Mouse (Mus musculus): ENCODE results near the gene Golph3.

Gene Golph3

DNA sequence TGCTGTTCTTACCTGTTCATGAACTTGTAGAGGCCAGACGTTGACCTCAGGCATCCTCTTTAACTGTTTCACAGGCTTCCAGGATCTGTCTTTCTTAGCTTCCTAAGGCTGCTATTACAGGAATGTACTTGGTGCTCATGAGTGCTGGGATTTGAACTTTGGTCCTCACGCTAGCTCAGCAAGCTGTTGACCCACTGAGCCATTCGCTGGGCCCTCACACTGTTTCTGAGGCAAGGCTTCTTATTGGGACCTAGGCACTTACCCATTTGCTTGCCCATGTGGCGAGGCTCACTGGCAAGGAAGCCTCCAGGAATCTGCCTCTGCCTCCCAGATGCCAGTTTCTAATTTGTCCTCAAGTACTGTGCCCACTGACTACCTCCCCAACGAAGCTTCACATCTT lies 1.4 kb upstream of the Golph3 start:
- DNase-seq, result no peak

GRCm38 (mm10) chr15:12320441-12321090 lies 684 bp upstream of the Golph3 start:
- no peak for DNase-seq

DNA sequence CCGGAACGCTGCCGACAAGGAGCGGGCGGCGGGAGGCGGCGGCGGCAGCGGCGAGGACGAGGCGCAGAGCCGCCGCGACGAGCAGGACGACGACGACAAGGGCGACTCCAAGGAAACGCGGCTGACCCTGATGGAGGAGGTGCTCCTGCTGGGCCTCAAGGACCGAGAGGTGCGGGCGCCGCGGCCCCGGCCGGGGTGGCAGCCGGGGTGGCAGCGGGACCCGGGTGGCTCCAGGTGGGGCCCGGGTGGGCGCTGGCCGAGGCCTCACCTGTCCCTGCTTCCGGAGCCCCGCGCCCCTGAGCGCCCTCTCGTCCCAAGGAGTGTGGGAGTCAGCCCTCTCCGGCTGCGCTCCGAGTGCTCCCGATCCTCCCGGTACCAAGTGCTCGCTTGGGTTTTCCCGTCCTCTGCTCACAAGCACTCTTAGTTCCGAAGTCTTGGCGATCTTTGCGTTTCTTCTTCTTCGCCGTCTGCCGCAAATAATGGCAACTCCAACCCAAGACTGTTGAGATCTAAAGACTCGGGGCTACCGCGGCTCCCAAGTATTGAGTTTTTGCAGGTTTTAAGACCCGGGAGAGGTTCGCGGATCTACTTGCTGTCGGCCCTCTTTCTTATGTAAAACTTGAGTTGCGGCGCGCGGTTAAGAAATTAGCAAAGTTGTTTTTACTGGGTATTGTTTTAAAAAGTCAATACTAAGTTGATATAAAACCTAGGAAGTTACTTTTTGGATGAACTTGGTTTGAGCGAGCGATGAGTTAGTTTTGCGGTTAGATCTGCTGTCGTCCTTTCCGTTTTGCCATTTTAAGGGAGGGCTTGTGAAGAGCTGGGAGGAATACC lies 755 bp downstream of the Golph3 start, which contains the start of gene 1810049J17Rik:
TSS of gene 1810049J17Rik (minus strand) at position 112 of the 834 bp plus-strand sequence.
- DNase-seq, result no peak

DNA sequence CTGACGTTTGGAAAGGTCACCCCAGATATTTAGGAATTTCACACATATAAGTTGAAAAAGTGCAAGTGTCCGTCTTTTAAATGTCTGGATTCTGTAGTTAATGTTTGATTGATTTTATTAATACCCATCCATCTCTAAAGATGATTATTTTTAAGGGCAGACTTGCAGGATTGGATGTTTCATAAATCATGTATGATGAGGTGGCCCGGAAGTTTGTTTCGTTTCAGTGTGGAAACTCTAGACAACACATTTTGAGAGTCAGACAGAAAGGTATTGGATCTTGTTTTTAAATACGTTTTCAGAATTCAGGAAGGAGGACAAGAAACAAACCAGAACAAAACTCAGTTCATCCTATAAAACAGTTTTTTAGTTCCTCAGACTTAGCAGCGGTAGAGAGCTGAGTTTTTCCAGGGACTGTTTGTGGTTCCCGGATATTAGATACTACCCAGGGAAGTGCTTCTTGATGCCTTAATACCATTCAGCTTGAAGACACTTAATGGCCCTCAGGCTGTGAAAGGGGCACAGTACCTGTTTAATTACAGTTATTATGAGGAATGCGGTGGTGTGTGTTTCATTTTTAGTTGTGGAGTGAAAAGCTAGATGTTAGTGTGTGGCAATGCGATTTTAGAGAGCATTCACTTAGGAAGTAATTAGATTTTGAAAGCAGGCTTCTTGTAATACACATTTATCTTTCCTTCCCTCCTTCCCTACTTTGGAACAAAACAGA lies 1.6 kb downstream of the Golph3 start:
- DNase-seq, result no peak

GRCm38 (mm10) chr15:12324326-12324725 lies 3.1 kb downstream of the Golph3 start:
- no peak for DNase-seq

DNA sequence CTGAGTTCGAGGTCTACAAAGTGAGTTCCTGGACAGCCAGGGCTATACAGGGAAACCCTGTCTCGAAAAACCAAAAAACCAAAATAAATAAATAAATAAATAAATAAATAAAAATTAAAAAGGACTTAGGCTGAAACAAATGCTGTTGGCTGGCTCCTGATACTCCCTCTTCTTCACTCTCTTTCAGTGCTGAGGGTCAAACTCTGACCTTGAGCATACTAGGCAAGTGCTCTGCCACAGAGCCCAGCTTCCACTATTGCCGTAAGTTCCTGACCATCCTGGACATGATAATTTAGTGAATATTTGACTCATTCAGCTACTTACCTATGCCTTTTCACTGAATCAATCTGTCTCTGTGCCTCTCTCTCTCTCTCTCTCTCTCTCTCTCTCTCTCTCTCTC lies 9.1 kb downstream of the Golph3 start:
- no peak for DNase-seq

DNA sequence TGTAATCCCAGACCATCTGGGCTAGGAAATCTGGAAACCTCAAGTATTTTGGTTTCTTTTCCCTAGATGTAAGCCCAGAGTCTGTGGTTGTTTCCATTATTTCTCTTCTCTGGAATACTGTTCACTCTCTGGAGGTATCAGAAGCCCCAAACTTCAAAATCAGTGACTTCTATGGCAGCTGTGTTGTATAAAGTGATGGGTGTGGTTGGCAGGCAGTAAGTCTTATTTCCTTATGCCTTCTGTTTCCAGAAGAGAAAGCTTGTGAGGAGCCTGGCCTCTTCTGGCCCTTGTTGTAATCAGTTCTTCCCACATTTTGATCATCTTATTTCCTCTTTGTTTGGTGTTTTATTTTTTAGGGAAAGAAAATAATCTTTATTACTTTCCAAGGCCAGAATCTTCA lies 9.6 kb downstream of the Golph3 start:
- DNase-seq, result no peak

GRCm38 (mm10) chr15:12331300-12331699 lies 10.1 kb downstream of the Golph3 start:
- no peak for DNase-seq

- no peak for DNase-seq
Observed at GRCm38 (mm10) chr15:12334381-12334780, 13.1 kb downstream of the Golph3 start.

- no peak for DNase-seq
Observed at GRCm38 (mm10) chr15:12337030-12337778, 16.0 kb downstream of the Golph3 start.

GRCm38 (mm10) chr15:12337779-12338137 lies 16.5 kb downstream of the Golph3 start:
- DNase-seq, result no peak

GRCm38 (mm10) chr15:12340536-12341400 lies 19.5 kb downstream of the Golph3 start:
- no peak for DNase-seq

DNA sequence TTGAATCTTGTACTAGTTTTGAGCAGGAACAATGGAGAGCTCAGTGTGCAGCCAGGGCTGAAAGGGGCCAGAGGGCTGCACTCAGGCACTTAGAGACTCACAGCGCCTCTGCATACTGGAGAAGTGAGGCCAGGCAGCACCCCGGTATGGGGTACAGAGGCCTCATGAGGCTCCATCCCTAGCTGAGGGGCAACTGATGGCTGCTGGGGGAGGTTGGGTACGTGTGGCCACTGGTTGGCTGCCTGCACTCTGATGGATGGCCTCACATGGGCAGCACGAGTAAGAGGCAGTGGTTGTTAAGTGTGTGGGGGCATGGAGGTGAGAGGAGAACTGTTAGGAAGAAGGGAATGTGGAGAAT lies 20.1 kb downstream of the Golph3 start:
- DNase-seq, result no peak

DNA sequence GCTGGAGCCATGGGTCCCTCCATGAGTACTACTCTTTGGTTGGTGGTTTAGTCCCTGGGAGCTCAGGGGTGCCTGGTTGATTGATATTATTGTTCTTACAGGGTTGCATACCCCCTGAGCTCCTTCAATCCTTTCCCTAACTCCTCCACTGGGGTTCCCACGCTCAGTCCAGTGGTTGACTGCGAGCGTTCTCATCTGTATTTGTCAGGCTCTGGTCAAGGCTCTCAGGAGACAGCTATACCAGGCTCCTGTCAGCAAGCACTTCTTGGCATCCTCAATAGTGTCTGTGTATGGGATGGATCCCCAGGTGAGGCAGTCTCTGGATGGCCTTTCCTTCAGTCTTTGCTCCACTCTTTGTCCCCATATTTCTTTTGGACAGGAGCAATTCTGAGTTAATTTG lies 25.7 kb downstream of the Golph3 start:
- no peak for DNase-seq

GRCm38 (mm10) chr15:12348950-12349349 lies 27.7 kb downstream of the Golph3 start:
- no peak for DNase-seq

DNA sequence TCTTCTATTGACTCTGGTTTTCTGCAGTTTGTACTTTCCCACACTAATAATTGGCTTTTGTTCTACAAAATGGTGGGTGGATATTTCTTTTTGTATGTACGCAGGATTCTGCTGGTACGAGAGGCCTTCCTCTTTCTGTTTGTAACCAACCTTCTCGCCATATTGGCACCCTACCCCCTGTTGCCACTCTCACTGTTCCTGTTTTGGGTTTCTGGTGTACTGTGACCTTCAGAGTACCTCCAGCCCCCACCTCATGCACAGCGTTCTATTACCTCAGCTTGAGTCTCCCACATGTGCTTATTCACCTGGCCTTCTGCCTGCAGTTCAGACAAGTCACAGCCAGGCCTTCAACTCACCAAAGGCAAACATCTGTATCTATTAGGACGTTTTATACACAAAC lies 28.6 kb downstream of the Golph3 start:
- no peak for DNase-seq

DNA sequence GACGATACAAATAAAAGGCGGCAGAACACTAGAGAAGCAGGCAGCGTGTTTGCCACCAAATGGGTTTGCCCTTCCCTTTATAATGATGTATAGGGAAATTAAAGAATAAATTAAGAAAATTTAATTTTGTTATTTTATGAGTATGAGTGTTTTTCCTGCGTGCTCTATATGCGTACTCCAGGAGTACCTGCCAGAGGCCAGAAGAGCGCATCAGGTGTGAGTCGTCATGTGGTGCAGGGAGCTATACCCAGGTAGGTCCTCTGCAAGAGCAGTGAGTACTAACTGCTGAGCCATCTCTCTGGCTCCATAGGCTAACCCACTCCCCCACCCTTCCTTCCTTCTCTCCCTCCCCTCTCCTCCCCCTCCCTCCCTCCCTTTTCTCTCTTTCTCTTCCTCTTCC lies 30.2 kb downstream of the Golph3 start:
- DNase-seq, result no peak

DNA sequence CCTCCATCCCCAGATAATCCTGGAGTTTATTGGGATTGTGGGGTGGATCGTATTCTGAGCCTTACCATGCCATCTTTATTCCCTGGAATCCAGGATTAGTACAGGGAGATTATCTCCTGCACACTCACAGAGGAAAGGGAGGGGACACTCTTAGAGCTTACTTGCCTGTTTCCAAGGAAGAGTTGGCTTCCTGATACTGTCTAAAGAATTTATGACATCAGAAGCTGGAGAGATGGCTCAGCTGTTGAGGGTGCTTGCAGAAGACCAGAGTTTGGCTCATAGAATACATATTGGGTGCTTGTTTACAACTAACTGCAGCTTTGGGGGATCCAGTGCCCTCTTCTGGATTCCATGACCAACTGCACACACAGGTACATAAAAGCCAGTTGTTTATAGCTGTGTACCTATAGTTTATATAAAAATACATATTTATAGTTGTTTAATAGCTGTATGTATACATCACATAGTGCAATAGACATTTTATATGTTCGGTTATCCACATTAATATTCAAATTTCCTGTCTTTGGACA lies 33.1 kb downstream of the Golph3 start:
- DNase-seq, result no peak

DNA sequence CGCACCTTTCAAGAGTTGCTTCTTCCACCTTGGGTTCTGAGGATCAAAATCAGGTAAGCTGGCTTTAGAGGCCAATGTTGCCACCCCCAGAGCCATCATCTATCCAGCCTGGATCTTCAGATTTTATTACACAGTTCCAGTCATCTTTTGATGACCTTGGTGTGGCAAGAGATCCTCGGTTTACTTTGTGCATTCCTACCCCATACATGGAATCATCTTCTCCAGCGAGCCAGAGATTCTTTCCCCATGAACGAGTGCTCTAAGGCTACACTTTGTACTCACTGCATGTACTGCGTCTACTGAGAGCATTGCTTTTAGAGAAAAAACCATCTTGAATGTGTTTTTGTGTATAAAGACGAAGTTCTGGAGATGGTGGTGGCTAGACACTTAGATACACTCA lies 34.0 kb downstream of the Golph3 start:
- no peak for DNase-seq

DNA sequence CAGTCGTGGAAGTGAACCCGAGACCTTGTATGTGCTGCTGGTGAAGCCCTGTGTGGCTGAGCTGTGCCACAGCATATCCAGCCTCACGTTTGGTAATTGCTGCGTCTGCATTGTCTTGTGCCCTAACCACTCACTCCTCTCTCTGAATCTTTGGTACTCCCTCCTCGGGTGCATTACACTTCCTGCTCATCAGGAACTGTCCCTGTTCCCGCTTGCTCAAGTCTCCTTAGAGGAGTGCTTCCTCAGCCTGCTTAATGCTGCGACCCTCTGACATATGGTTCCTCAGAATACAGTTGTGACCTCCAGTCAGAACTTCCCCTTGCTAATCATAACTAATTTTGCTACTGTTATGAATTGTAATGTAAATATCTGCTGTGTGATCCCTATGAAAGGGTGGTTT lies 34.7 kb downstream of the Golph3 start:
- DNase-seq, result no peak

DNA sequence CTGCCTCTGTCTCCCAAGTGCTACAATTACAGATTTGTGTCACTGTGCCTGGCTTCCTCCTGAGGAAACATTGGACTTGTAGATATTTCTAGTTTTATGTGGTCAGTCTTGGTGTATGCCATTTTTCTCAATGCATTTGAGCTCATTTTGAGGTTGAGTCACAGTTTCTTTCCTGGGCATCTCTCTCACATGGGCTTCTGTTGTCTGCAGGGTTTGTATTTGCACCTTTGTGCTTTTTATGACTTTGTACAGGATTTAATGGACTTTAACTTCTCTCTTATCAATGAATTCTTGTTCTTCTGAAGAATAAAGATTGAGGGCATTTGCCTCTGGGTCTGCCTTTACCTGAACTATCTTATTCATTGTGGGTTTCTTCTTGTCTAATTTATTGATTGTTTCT lies 36.2 kb downstream of the Golph3 start:
- no peak for DNase-seq

GRCm38 (mm10) chr15:12358384-12358783 lies 37.1 kb downstream of the Golph3 start:
- DNase-seq, result no peak
